Mouse (Mus musculus) MEL (cell line): Measurements from ENCODE around the gene Gdpd3. TPM values are rescaled to one million over a fixed set of nuclear protein-coding genes. Genes with fewer than 3 reads are reported as not detected.

Source experiments
- DNase-seq: peaks from one replicate; pipeline ENCODE4 v3.0.0; 2011; ENCODE audit warnings: low read depth, low spot score
- H3K27ac ChIP-seq: 2 replicates; pipeline ENCODE4 v1.5.1; 2012; ENCODE audit warnings: low read depth, mild to moderate bottlenecking, control low read depth, low read length, moderate library complexity; ENCODE audit not compliant: control insufficient read depth
- H3K27me3 ChIP-seq, 2 experiments: fragments of 150-350 bp in 1 of 2; sonication (generic) in 1 of 2; 2 replicates each; pipeline ENCODE4 v1.6.1; 2012; ENCODE audit warnings: low read length in 2 of 2, mild to moderate bottlenecking in 2 of 2, improper control_type of control experiment in 1 of 2, moderate library complexity in 1 of 2; ENCODE audit not compliant: insufficient read depth in 2 of 2, control insufficient read depth in 1 of 2
- H3K36me3 ChIP-seq, 2 experiments: 2 replicates each; pipeline ENCODE4 v1.6.1; 2012 to 2014; ENCODE audit warnings: low read length in 2 of 2, improper control_type of control experiment in 1 of 2, inconsistent platforms in 1 of 2, mild to moderate bottlenecking in 1 of 2; ENCODE audit not compliant: insufficient read depth in 2 of 2, control insufficient read depth in 1 of 2
- H3K4me1 ChIP-seq, 2 experiments: fragments of 150-350 bp in 1 of 2; sonication (generic) in 1 of 2; 2 replicates each; pipeline ENCODE4 v1.6.1; 2012; ENCODE audit warnings: low read length in 2 of 2, improper control_type of control experiment in 1 of 2, mild to moderate bottlenecking in 1 of 2; ENCODE audit not compliant: insufficient read depth in 2 of 2, control insufficient read depth in 1 of 2
- H3K4me3 ChIP-seq, 2 experiments: fragments of 150-350 bp in 1 of 2; sonication (generic) in 1 of 2; 2 replicates each; pipeline ENCODE4 v1.5.1; 2012; ENCODE audit warnings: low read depth in 2 of 2, low read length in 2 of 2, mild to moderate bottlenecking in 2 of 2, moderate library complexity in 2 of 2, control low read depth in 1 of 2, improper control_type of control experiment in 1 of 2; ENCODE audit not compliant: control insufficient read depth in 1 of 2, insufficient read depth in 1 of 2
- H3K79me2 ChIP-seq: 2 replicates; pipeline ENCODE4 v1.6.1; 2012; ENCODE audit warnings: mild to moderate bottlenecking, low read length, moderate library complexity; ENCODE audit not compliant: control insufficient read depth, poor library complexity, insufficient read depth
- H3K9ac ChIP-seq: 2 replicates; pipeline ENCODE4 v1.6.1; 2012; ENCODE audit warnings: low read depth, mild to moderate bottlenecking, control low read depth, low read length, moderate library complexity; ENCODE audit not compliant: control insufficient read depth, poor library complexity, severe bottlenecking
- H3K9me3 ChIP-seq: fragments of 150-350 bp; sonication (generic); replicated peaks from 2 replicates; pipeline ENCODE4 v1.6.1; 2012; ENCODE audit warnings: mild to moderate bottlenecking, low read length, improper control_type of control experiment, moderate library complexity; ENCODE audit not compliant: insufficient read depth
- CTCF ChIP-seq, 3 experiments: IDR thresholded peaks in 2 of 3; conservative IDR thresholded peaks in 1 of 3; 2 replicates each; pipeline ENCODE4 v1.5.1; 2011 to 2012; ENCODE audit warnings: low read length in 3 of 3, low read depth in 2 of 3, mild to moderate bottlenecking in 2 of 3, improper control_type of control experiment in 1 of 3, inconsistent platforms in 1 of 3, mixed read lengths in 1 of 3, moderate library complexity in 1 of 3; ENCODE audit not compliant: control insufficient read depth in 1 of 3, insufficient read depth in 1 of 3, poor library complexity in 1 of 3, severe bottlenecking in 1 of 3
- EP300 ChIP-seq, 2 experiments: IDR thresholded peaks; 2 replicates each; pipeline ENCODE4 v1.6.1; 2011; ENCODE audit warnings: improper control_type of control experiment in 2 of 2, low read length in 2 of 2, low read depth in 1 of 2, mild to moderate bottlenecking in 1 of 2
- KAT2A ChIP-seq: conservative IDR thresholded peaks from 2 replicates; pipeline ENCODE4 v1.6.1; 2012; ENCODE audit warnings: low read depth, low read length, improper control_type of control experiment, inconsistent platforms
- RAD21 ChIP-seq: IDR thresholded peaks from 2 replicates; pipeline ENCODE4 v1.6.1; 2011; ENCODE audit warnings: mild to moderate bottlenecking, low read depth, low read length, improper control_type of control experiment
- TAL1 ChIP-seq: IDR thresholded peaks from 2 replicates; pipeline ENCODE4 v1.6.1; 2012; ENCODE audit warnings: mild to moderate bottlenecking, inconsistent platforms, low read length, moderate library complexity, mixed read lengths
- UBTF ChIP-seq: IDR thresholded peaks from 2 replicates; pipeline ENCODE4 v1.6.1; 2012; ENCODE audit warnings: low read depth, mild to moderate bottlenecking, inconsistent platforms, low read length, improper control_type of control experiment, moderate library complexity, borderline replicate concordance; ENCODE audit not compliant: insufficient read depth
- USF1 ChIP-seq: IDR thresholded peaks from 2 replicates; pipeline ENCODE4 v1.6.1; 2014; ENCODE audit warnings: low read depth, mild to moderate bottlenecking, inconsistent platforms, low read length, improper control_type of control experiment, moderate library complexity
- ZMIZ1 ChIP-seq: IDR thresholded peaks from 2 replicates; pipeline ENCODE4 v1.6.1; 2012; ENCODE audit warnings: low read depth, mild to moderate bottlenecking, inconsistent platforms, low read length, improper control_type of control experiment, moderate library complexity
- ZNF384 ChIP-seq: IDR thresholded peaks from 2 replicates; pipeline ENCODE4 v1.6.1; 2012; ENCODE audit warnings: low read depth, mild to moderate bottlenecking, inconsistent platforms, low read length, improper control_type of control experiment
- polyA plus RNA-seq, 2 experiments: library from polyadenylated mRNA; stranded (reverse) in 1 of 2; unstranded in 1 of 2; fragments of >175 nt in 1 of 2; fragments of >200 nt in 1 of 2; gene quantifications; 2 replicates each; pipeline versions ENCODE4 v1.2.1 to v1.2.4; 2012; ENCODE audit warnings: low replicate concordance in 2 of 2, low read depth in 1 of 2; ENCODE audit not compliant: insufficient read length in 2 of 2, insufficient read depth in 1 of 2, missing spikeins in 1 of 2
- total RNA-seq: library from RNA; depleted of rRNA; stranded (reverse); fragments of 300-350 nt; gene quantifications from 2 replicates; pipeline ENCODE4 v1.2.3, GENCODE M21; 2012

Gene Gdpd3
- total and polyA plus RNA-seq, 3 experiments, result 12.7 to 13.0 TPM; not detected in 1

DNA sequence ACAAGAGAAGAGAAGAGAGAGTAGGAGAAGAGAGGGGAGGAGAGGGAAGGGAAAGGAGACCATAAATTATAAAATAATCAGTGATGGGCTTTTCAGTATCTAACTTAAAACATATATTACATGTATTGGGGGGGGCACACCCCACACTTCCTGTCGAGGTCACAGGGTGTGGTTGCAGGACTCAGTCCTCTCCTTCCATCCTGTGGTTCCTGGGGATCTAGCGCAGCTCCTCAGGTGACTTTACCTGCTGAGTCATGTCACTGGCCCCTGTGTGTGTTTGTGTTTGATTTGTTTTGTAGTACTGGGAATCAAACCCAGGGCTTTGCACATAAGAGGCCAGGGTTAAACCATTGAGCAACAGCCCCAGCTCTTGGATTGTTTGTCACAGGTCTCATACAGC, 8.3 kb downstream of the Gdpd3 start:
- Histone ChIP-seq H3K9ac (no peak overlapping the region), H3K27ac (no peak overlapping the region), H3K36me3 (peaks cover 0 to 16% of the 10 kb centered on the region in 2 experiments; a peak in 2 of 4 replicates), H3K9me3 (no peaks in the 10 kb centered on the region), H3K79me2 (no peaks in the 10 kb centered on the region; the same call in 1 of the 2 replicates), H3K27me3 (no peaks in the 10 kb centered on the region), H3K4me1 (peaks cover 3 to 20% of the 10 kb centered on the region in 2 experiments), H3K4me3 (no peak overlapping the region)
- TF ChIP-seq EP300 (IDR thresholded peaks at IDR 0.05; ENCODE audit: low read depth in 1 of 2, low read length in 2 of 2), result peak in 1 of 2 experiments; percentile 19; a peak in 1 of 4 replicates
- no peak for TF ChIP-seq RAD21
- DNase-seq, result no peak

- H3K27me3 ChIP-seq, result no peaks in the 10 kb centered on the region
- H3K79me2 ChIP-seq, result no peaks in the 10 kb centered on the region; the same call in 1 of the 2 replicates
- no peak overlapping the region for H3K9ac ChIP-seq
- no peak overlapping the region for H3K4me3 ChIP-seq
- TF ChIP-seq KAT2A (no peak), CTCF (IDR thresholded peaks at IDR 0.05 in 2 of 3, conservative IDR thresholded peaks at IDR 0.05 in 1 of 3; ENCODE audit: control insufficient read depth in 1 of 3, insufficient read depth in 1 of 3, low read depth in 2 of 3, low read length in 3 of 3, poor library complexity in 1 of 3, severe bottlenecking in 1 of 3) (peak in 2 of 3 experiments; percentile 14 to 23; a peak in 2 of 6 replicates)
- DNase-seq, result no peak
- H3K9me3 ChIP-seq, result no peaks in the 10 kb centered on the region
- peaks cover 0 to 19% of the 10 kb centered on the region in 2 experiments; a peak in 2 of 4 replicates for H3K36me3 ChIP-seq
- H3K4me1 ChIP-seq, result peaks cover 7 to 26% of the 10 kb centered on the region in 2 experiments
- H3K27ac ChIP-seq, result no peak overlapping the region
These were observed 9.2 kb downstream of the Gdpd3 start for GRCm38 (mm10) chr7:126775185-126775977.

DNA sequence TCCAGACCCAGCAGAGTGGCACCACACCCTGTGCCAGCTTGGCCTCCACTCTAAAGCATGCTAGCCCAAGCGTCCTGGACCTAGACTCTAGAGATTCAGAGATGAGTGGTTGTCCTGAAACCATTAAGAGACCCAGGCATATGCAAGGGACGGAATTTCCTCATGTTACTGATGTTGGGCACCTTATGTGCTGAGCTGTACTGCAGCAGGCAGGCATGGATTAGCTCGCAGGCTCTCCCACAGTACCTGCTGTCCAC, 9.8 kb downstream of the Gdpd3 start:
- Histone ChIP-seq H3K9ac (peak overlapping the region; percentile 29; the same call in 1 of the 2 replicates), H3K79me2 (no peaks in the 10 kb centered on the region; the same call in 1 of the 2 replicates), H3K9me3 (no peaks in the 10 kb centered on the region), H3K27me3 (no peaks in the 10 kb centered on the region), H3K4me1 (peaks cover 7 to 24% of the 10 kb centered on the region in 2 experiments), H3K36me3 (peaks cover 0 to 17% of the 10 kb centered on the region in 2 experiments; a peak in 2 of 4 replicates), H3K27ac (no peak overlapping the region), H3K4me3 (no peak overlapping the region)
- no peak for DNase-seq
- TF ChIP-seq TAL1, result no peak
- TF ChIP-seq USF1, result no peak
- TF ChIP-seq KAT2A, result no peak
- no peak for TF ChIP-seq ZMIZ1
- no peak for TF ChIP-seq UBTF
- no peak for TF ChIP-seq ZNF384
